Mouse (Mus musculus) embryonic fibroblast, embryonic 13.5 days (primary cell): ENCODE measurements around the gene Ephx3. TPM values are rescaled to one million over a fixed set of nuclear protein-coding genes. Genes with fewer than 3 reads are reported as not detected.

Experiments used
- H3K27ac ChIP-seq: 2 replicates; pipeline ENCODE4 v1.5.1; 2012; ENCODE audit warnings: low read length, control low read depth, inconsistent platforms; ENCODE audit not compliant: insufficient read depth
- H3K4me1 ChIP-seq: 2 replicates; pipeline ENCODE4 v1.6.1; 2011; ENCODE audit warnings: low read length; ENCODE audit not compliant: control insufficient read depth, insufficient read depth
- H3K4me3 ChIP-seq: 2 replicates; pipeline ENCODE4 v1.5.1; 2011; ENCODE audit warnings: mild to moderate bottlenecking, control low read depth, low read length; ENCODE audit not compliant: insufficient read depth
- CTCF ChIP-seq: IDR thresholded peaks from 2 replicates; pipeline ENCODE4 v1.5.1; 2011; ENCODE audit warnings: mild to moderate bottlenecking, control low read depth, low read length, moderate library complexity, borderline replicate concordance; ENCODE audit not compliant: insufficient read depth
- POLR2A ChIP-seq: IDR thresholded peaks from 2 replicates; pipeline ENCODE4 v1.6.1; 2011; ENCODE audit warnings: low read depth, mild to moderate bottlenecking, control low read depth, low read length, moderate library complexity
- polyA plus RNA-seq: library from polyadenylated mRNA; stranded (reverse); fragments of >200 nt; gene quantifications from 2 replicates; pipeline ENCODE4 v1.2.4, GENCODE M21; 2011; ENCODE audit warnings: low read depth; ENCODE audit not compliant: missing spikeins, insufficient read length

The Ephx3 gene
- polyA plus RNA-seq, 1 experiment: not detected

- no peak overlapping the region for H3K27ac ChIP-seq
Measured at GRCm38 (mm10) chr17:32179621-32180491, 9.5 kb downstream of the Ephx3 start.

DNA sequence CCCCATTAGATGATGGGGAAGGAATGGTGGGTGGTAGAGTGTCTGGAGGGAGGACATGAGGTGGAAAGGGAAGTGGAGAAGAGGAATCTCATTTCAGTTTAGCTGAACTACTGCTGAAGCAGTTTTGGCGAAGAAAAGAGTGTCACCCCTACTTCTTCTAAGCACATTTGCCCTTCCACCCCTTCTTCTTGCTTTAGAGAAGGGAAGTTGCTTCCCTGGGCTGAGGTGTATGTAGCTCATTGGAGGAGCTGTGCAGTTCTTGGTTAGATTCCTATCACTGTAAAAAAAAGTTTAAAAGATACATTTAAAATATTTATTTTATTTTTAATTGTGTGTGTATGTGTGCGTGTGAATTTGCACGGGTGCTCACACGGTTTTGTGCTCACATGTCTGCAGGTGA lies 12.4 kb downstream of the Ephx3 start:
- H3K27ac ChIP-seq: no peak overlapping the region
- H3K4me3 ChIP-seq: no peak overlapping the region
- TF ChIP-seq CTCF: no peak
- TF ChIP-seq POLR2A: no peak
- peaks cover 7% of the 10 kb centered on the region; the same call in 1 of the 2 replicates for H3K4me1 ChIP-seq

More at GRCm38 (mm10) chr17:32179621-32180491, 9.5 kb downstream of the Ephx3 start:
- no peak overlapping the region for H3K4me3 ChIP-seq
- no peaks in the 10 kb centered on the region for H3K4me1 ChIP-seq
- TF ChIP-seq CTCF: no peak
- TF ChIP-seq POLR2A: no peak

DNA sequence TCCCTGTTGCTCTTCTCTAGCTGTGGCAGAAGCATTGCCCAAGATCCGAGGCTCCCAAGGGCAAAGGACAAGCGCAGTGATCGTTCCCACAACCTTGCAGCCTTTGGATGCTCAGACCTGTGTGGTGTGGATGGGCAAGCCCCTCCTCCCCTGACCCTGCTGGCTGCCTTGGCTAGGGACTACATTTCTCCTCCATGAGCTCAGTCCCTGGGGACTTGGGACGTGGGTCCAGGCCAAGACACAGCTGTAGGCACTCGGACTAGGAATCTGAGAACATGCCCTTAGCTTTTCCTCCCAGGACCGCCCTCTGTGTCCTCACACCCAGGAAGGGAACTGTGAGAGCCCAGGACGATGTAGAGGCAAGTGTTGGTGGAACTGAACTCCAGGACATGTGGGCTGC lies 16.2 kb downstream of the Ephx3 start:
- Histone ChIP-seq H3K4me1 (peaks cover 10% of the 10 kb centered on the region), H3K27ac (no peak overlapping the region), H3K4me3 (no peak overlapping the region)
- no peak for TF ChIP-seq CTCF
- no peak for TF ChIP-seq POLR2A

- TF ChIP-seq POLR2A (no peak), CTCF (no peak)
- no peak overlapping the region for H3K4me3 ChIP-seq
- no peak overlapping the region for H3K27ac ChIP-seq
- peaks cover 10% of the 10 kb centered on the region for H3K4me1 ChIP-seq
Measured at GRCm38 (mm10) chr17:32172485-32172884, 16.9 kb downstream of the Ephx3 start.

- Histone ChIP-seq H3K4me3 (no peak overlapping the region), H3K27ac (no peak overlapping the region)
- TF ChIP-seq CTCF (no peak), POLR2A (no peak)
Measured at GRCm38 (mm10) chr17:32169518-32170225, 19.7 kb downstream of the Ephx3 start.

GRCm38 (mm10) chr17:32166687-32167086 lies 22.7 kb downstream of the Ephx3 start, which contains the start of gene Notch3:
Notch3 (minus strand) TSS chr17:32166852.
- TF ChIP-seq CTCF (no peak), POLR2A (peak; percentile 62)
- peaks cover 7% of the 10 kb centered on the region for H3K4me1 ChIP-seq

More at GRCm38 (mm10) chr17:32169518-32170225, 19.7 kb downstream of the Ephx3 start:
- H3K4me1 ChIP-seq: peaks cover 10% of the 10 kb centered on the region

GRCm38 (mm10) chr17:32165803-32166595 lies 23.4 kb downstream of the Ephx3 start:
- no peak for TF ChIP-seq CTCF
- TF ChIP-seq POLR2A: no peak; the same call in 1 of the 2 replicates
- Histone ChIP-seq H3K27ac (no peak overlapping the region), H3K4me3 (peak overlapping the region; percentile 41), H3K4me1 (peaks cover 7% of the 10 kb centered on the region)

More at GRCm38 (mm10) chr17:32166687-32167086, 22.7 kb downstream of the Ephx3 start, which contains the start of gene Notch3:
- peak within 1 kb of the TSS; percentile 41 for H3K4me3 ChIP-seq
- H3K27ac ChIP-seq: no peak within 1 kb of the TSS

GRCm38 (mm10) chr17:32165266-32165802 lies 24.0 kb downstream of the Ephx3 start:
- Histone ChIP-seq H3K4me1 (peaks cover 7% of the 10 kb centered on the region), H3K27ac (no peak overlapping the region), H3K4me3 (peak overlapping the region; percentile 41; the same call in 1 of the 2 replicates)
- TF ChIP-seq CTCF (no peak), POLR2A (no peak)

- Histone ChIP-seq H3K4me3 (no peak overlapping the region), H3K4me1 (peaks cover 5% of the 10 kb centered on the region), H3K27ac (no peak overlapping the region)
- TF ChIP-seq POLR2A: no peak
- no peak for TF ChIP-seq CTCF
Measured at GRCm38 (mm10) chr17:32164780-32165179, 24.6 kb downstream of the Ephx3 start.
